Mouse (Mus musculus) limb, embryonic 15.5 days (tissue): ENCODE data around the gene Rnf217. TPM values are rescaled to one million over a fixed set of nuclear protein-coding genes. Genes with fewer than 3 reads are reported as not detected.

Source experiments
- ATAC-seq: fragments of 200-750 bp; cut with Nextera tagmentation; 2 replicates; pipeline ENCODE4 v1.8.0; 2017; ENCODE audit warnings: low read depth, moderate TSS enrichment; ENCODE audit not compliant: insufficient number of reproducible peaks, low FRiP score, low TSS enrichment
- H3K27ac ChIP-seq: fragments of 300-500 bp; sonication (generic); 2 replicates; pipeline ENCODE4 v1.5.1; 2015; ENCODE audit warnings: moderate library complexity, mild to moderate bottlenecking, inconsistent platforms
- H3K27me3 ChIP-seq: fragments of 300-500 bp; sonication (generic); 2 replicates; pipeline ENCODE4 v1.6.1; 2015; ENCODE audit warnings: inconsistent platforms
- H3K36me3 ChIP-seq: fragments of 300-500 bp; sonication (generic); 2 replicates; pipeline ENCODE4 v1.6.1; 2015; ENCODE audit warnings: inconsistent platforms
- H3K4me1 ChIP-seq: fragments of 300-500 bp; sonication (generic); 2 replicates; pipeline ENCODE4 v1.6.1; 2015; ENCODE audit warnings: inconsistent platforms
- H3K4me2 ChIP-seq: fragments of 300-500 bp; sonication (generic); 2 replicates; pipeline ENCODE4 v1.6.1; 2015; ENCODE audit warnings: mild to moderate bottlenecking, inconsistent platforms
- H3K4me3 ChIP-seq: fragments of 300-500 bp; sonication (generic); 2 replicates; pipeline ENCODE4 v1.5.1; 2015; ENCODE audit warnings: mild to moderate bottlenecking, inconsistent platforms
- H3K9ac ChIP-seq: fragments of 300-500 bp; sonication (generic); 2 replicates; pipeline ENCODE4 v1.6.1; 2015; ENCODE audit warnings: inconsistent platforms
- H3K9me3 ChIP-seq: fragments of 300-500 bp; sonication (generic); 2 replicates; pipeline ENCODE4 v1.6.1; 2016; ENCODE audit warnings: inconsistent platforms
- WGBS: fragments of 180-500 bp; shearing (Covaris S2); methylation state at CpG from one replicate; pipeline ENCODE4 v1.1.7; 2015; 5-methylcytosine and 5-hydroxymethylcytosine counted together
- polyA plus RNA-seq: library from polyadenylated mRNA; unstranded; fragments of >200 nt; fragmentation: Nextera tagmentation; extraction: Ambion mirVana; gene quantifications from 2 replicates; pipeline ENCODE4 v1.2.1, GENCODE M21; 2015

The Rnf217 gene
- polyA plus RNA-seq, 1 experiment from 2014 or later = 1.9 TPM

GRCm38 (mm10) chr10:31525705-31526104, 83.3 kb downstream of the Rnf217 start:
- no peak overlapping the region for H3K9ac ChIP-seq
- H3K9me3 ChIP-seq = no peaks in the 10 kb centered on the region
- H3K4me3 ChIP-seq = no peak overlapping the region
- WGBS = 88% methylated on average over 3 of the region's 3 CpGs
- ATAC-seq = no peak
- 0 out of 2 replicates have a peak, but pooled peaks cover 4% of the 10 kb centered on the region for H3K4me1 ChIP-seq
- H3K36me3 ChIP-seq = no peaks in the 10 kb centered on the region
- H3K4me2 ChIP-seq = no peak overlapping the region
- no peak overlapping the region for H3K27ac ChIP-seq
- no peaks in the 10 kb centered on the region for H3K27me3 ChIP-seq

- Histone ChIP-seq H3K4me2 (no peak overlapping the region), H3K27ac (no peak overlapping the region), H3K4me3 (no peak overlapping the region), H3K4me1 (no peaks in the 10 kb centered on the region), H3K36me3 (peaks cover 4% of the 10 kb centered on the region; the same call in 1 of the 2 replicates), H3K9ac (no peak overlapping the region), H3K9me3 (no peaks in the 10 kb centered on the region), H3K27me3 (no peaks in the 10 kb centered on the region)
- no peak for ATAC-seq
- WGBS = 72% methylated on average over 1 of the region's 1 CpGs
Observed at GRCm38 (mm10) chr10:31519420-31519819, 89.6 kb downstream of the Rnf217 start.

GRCm38 (mm10) chr10:31518210-31518609, 90.8 kb downstream of the Rnf217 start:
- Histone ChIP-seq H3K9me3 (no peaks in the 10 kb centered on the region), H3K27me3 (no peaks in the 10 kb centered on the region), H3K9ac (no peak overlapping the region), H3K4me2 (no peak overlapping the region), H3K27ac (no peak overlapping the region), H3K36me3 (peaks cover 4% of the 10 kb centered on the region; the same call in 1 of the 2 replicates), H3K4me1 (no peaks in the 10 kb centered on the region), H3K4me3 (no peak overlapping the region)
- 90% methylated on average over 4 of the region's 4 CpGs for WGBS
- ATAC-seq = no peak

- no peaks in the 10 kb centered on the region for H3K27me3 ChIP-seq
- WGBS = 72% methylated on average over 4 of the region's 4 CpGs
- no peak overlapping the region for H3K4me2 ChIP-seq
- no peak overlapping the region for H3K9ac ChIP-seq
- ATAC-seq = no peak
- no peak overlapping the region for H3K4me3 ChIP-seq
- H3K27ac ChIP-seq = no peak overlapping the region
- no peaks in the 10 kb centered on the region for H3K4me1 ChIP-seq
- H3K9me3 ChIP-seq = no peaks in the 10 kb centered on the region
- H3K36me3 ChIP-seq = peaks cover 4% of the 10 kb centered on the region; the same call in 1 of the 2 replicates
Observed at GRCm38 (mm10) chr10:31517192-31517591, 91.8 kb downstream of the Rnf217 start.

GRCm38 (mm10) chr10:31515897-31516296, 93.1 kb downstream of the Rnf217 start:
- H3K27ac ChIP-seq = no peak overlapping the region
- no peak overlapping the region for H3K4me2 ChIP-seq
- WGBS = 76% methylated on average over 1 of the region's 1 CpGs
- H3K4me3 ChIP-seq = no peak overlapping the region
- ATAC-seq = no peak
- H3K36me3 ChIP-seq = peaks cover 4% of the 10 kb centered on the region; the same call in 1 of the 2 replicates
- no peaks in the 10 kb centered on the region for H3K27me3 ChIP-seq
- H3K4me1 ChIP-seq = no peaks in the 10 kb centered on the region
- H3K9me3 ChIP-seq = no peaks in the 10 kb centered on the region
- no peak overlapping the region for H3K9ac ChIP-seq

- no peak overlapping the region for H3K4me3 ChIP-seq
- no peaks in the 10 kb centered on the region for H3K4me1 ChIP-seq
- peaks cover 3% of the 10 kb centered on the region; the same call in 1 of the 2 replicates for H3K36me3 ChIP-seq
- H3K9ac ChIP-seq = no peak overlapping the region
- ATAC-seq = no peak
- H3K27ac ChIP-seq = no peak overlapping the region
- no peaks in the 10 kb centered on the region for H3K9me3 ChIP-seq
- no peaks in the 10 kb centered on the region for H3K27me3 ChIP-seq
- 69% methylated on average over 3 of the region's 3 CpGs for WGBS
- no peak overlapping the region for H3K4me2 ChIP-seq
Observed at GRCm38 (mm10) chr10:31504134-31504551, 104.8 kb downstream of the Rnf217 start.

- H3K4me2 ChIP-seq = no peak overlapping the region
- H3K27ac ChIP-seq = no peak overlapping the region
- no peak for ATAC-seq
- H3K27me3 ChIP-seq = no peaks in the 10 kb centered on the region
- WGBS = 91% methylated on average over 8 of the region's 8 CpGs
- no peaks in the 10 kb centered on the region for H3K4me1 ChIP-seq
- no peak overlapping the region for H3K9ac ChIP-seq
- no peak overlapping the region for H3K4me3 ChIP-seq
- H3K36me3 ChIP-seq = no peaks in the 10 kb centered on the region
- H3K9me3 ChIP-seq = no peaks in the 10 kb centered on the region
Observed at GRCm38 (mm10) chr10:31503542-31504133, 105.3 kb downstream of the Rnf217 start.

- no peak overlapping the region for H3K4me2 ChIP-seq
- H3K27ac ChIP-seq = no peak overlapping the region
- no peaks in the 10 kb centered on the region for H3K9me3 ChIP-seq
- WGBS = 77% methylated on average over 5 of the region's 5 CpGs
- no peak for ATAC-seq
- no peaks in the 10 kb centered on the region for H3K4me1 ChIP-seq
- no peak overlapping the region for H3K9ac ChIP-seq
- no peak overlapping the region for H3K4me3 ChIP-seq
- no peaks in the 10 kb centered on the region for H3K36me3 ChIP-seq
- no peaks in the 10 kb centered on the region for H3K27me3 ChIP-seq
Observed at GRCm38 (mm10) chr10:31501644-31502043, 107.3 kb downstream of the Rnf217 start.

GRCm38 (mm10) chr10:31496931-31497330, 112.1 kb downstream of the Rnf217 start:
- WGBS = 85% methylated on average over 2 of the region's 2 CpGs
- no peak for ATAC-seq
- no peaks in the 10 kb centered on the region for H3K9me3 ChIP-seq

GRCm38 (mm10) chr10:31495826-31496225, 113.2 kb downstream of the Rnf217 start:
- Histone ChIP-seq H3K4me3 (no peak overlapping the region), H3K27ac (no peak overlapping the region), H3K27me3 (no peaks in the 10 kb centered on the region), H3K36me3 (0 out of 2 replicates have a peak, but pooled peaks cover under 1% of the 10 kb centered on the region), H3K4me1 (no peaks in the 10 kb centered on the region; the same call in 1 of the 2 replicates), H3K4me2 (no peak overlapping the region), H3K9me3 (no peaks in the 10 kb centered on the region), H3K9ac (no peak overlapping the region)
- 68% methylated on average over 3 of the region's 3 CpGs for WGBS
- ATAC-seq = no peak

More at GRCm38 (mm10) chr10:31496931-31497330, 112.1 kb downstream of the Rnf217 start:
- no peak overlapping the region for H3K4me2 ChIP-seq
- no peaks in the 10 kb centered on the region for H3K27me3 ChIP-seq
- H3K9ac ChIP-seq = no peak overlapping the region
- no peak overlapping the region for H3K27ac ChIP-seq
- no peak overlapping the region for H3K4me3 ChIP-seq
- H3K36me3 ChIP-seq = no peaks in the 10 kb centered on the region
- H3K4me1 ChIP-seq = no peaks in the 10 kb centered on the region; the same call in 1 of the 2 replicates

- H3K4me3 ChIP-seq = no peak overlapping the region
- no peak overlapping the region for H3K9ac ChIP-seq
- peaks cover 11% of the 10 kb centered on the region; the same call in 1 of the 2 replicates for H3K36me3 ChIP-seq
- no peak overlapping the region for H3K27ac ChIP-seq
- no peaks in the 10 kb centered on the region for H3K9me3 ChIP-seq
- WGBS = 84% methylated on average over 1 of the region's 1 CpGs
- H3K27me3 ChIP-seq = no peaks in the 10 kb centered on the region
- ATAC-seq = no peak
- H3K4me2 ChIP-seq = no peak overlapping the region
- H3K4me1 ChIP-seq = no peaks in the 10 kb centered on the region; the same call in 1 of the 2 replicates
Observed at GRCm38 (mm10) chr10:31494296-31494695, 114.7 kb downstream of the Rnf217 start.

- Histone ChIP-seq H3K4me1 (no peaks in the 10 kb centered on the region), H3K27ac (0 out of 2 replicates have a peak overlapping the region, but pooled peaks have one; percentile 33), H3K27me3 (no peaks in the 10 kb centered on the region), H3K9me3 (no peaks in the 10 kb centered on the region), H3K9ac (no peak overlapping the region), H3K36me3 (no peaks in the 10 kb centered on the region), H3K4me2 (no peak overlapping the region), H3K4me3 (no peak overlapping the region)
- WGBS = 58% methylated on average over 10 of the region's 10 CpGs
- no peak for ATAC-seq
Observed at GRCm38 (mm10) chr10:31467043-31467898, 141.7 kb downstream of the Rnf217 start.
